Mouse (Mus musculus) heart, adult 2 months (tissue): ENCODE measurements around the gene Fbxl4. TPM values are rescaled to one million over a fixed set of nuclear protein-coding genes. Genes with fewer than 3 reads are reported as not detected.
"Not testable (repeated sequence)": the region's sequence is repeated elsewhere in the genome, so short reads cannot be mapped to it uniquely, and the experiment has no call there.

Experiments
- DNase-seq, 2 experiments: peaks; one replicate each; pipeline ENCODE4 v3.0.0; 2021
- H3K27ac ChIP-seq: fragments of 200-600 bp; 2 replicates; pipeline ENCODE4 v1.8.1; 2022
- H3K27me3 ChIP-seq: fragments of 200-500 bp; 2 replicates; pipeline ENCODE4 v1.6.1; 2012; ENCODE audit warnings: mild to moderate bottlenecking, low read length, inconsistent platforms, mixed read lengths; ENCODE audit not compliant: control insufficient read depth, insufficient read depth
- H3K36me3 ChIP-seq: fragments of 200-500 bp; 2 replicates; pipeline ENCODE4 v1.6.1; 2012; ENCODE audit warnings: low read length, inconsistent platforms; ENCODE audit not compliant: control insufficient read depth, insufficient read depth
- H3K4me1 ChIP-seq: fragments of 200-500 bp; 2 replicates; pipeline ENCODE4 v1.6.1; 2011; ENCODE audit warnings: low read length; ENCODE audit not compliant: control insufficient read depth, insufficient read depth
- H3K4me3 ChIP-seq: fragments of 200-600 bp; 2 replicates; pipeline ENCODE4 v1.8.1; 2022
- H3K79me2 ChIP-seq: fragments of 200-500 bp; replicated peaks from 2 replicates; pipeline ENCODE4 v1.6.1; 2012; ENCODE audit warnings: mild to moderate bottlenecking, inconsistent platforms, low read length, moderate library complexity, mixed read lengths; ENCODE audit not compliant: control insufficient read depth, insufficient read depth
- H3K9ac ChIP-seq: fragments of 200-500 bp; 2 replicates; pipeline ENCODE4 v1.6.1; 2012; ENCODE audit warnings: low read depth, mild to moderate bottlenecking, control low read depth, inconsistent platforms, low read length, mixed read lengths
- CTCF ChIP-seq: fragments of 200-600 bp; IDR thresholded peaks from 2 replicates; pipeline ENCODE4 v1.8.1; 2022; ENCODE audit warnings: antibody characterized with exemption, mild to moderate bottlenecking, moderate library complexity
- EP300 ChIP-seq: fragments of 200-500 bp; IDR thresholded peaks from 2 replicates; pipeline ENCODE4 v1.6.1; 2011; ENCODE audit warnings: low read depth, low read length, control low read depth; ENCODE audit not compliant: insufficient read depth
- POLR2A ChIP-seq: fragments of 200-500 bp; IDR thresholded peaks from 2 replicates; pipeline ENCODE4 v1.6.1; 2011; ENCODE audit warnings: mild to moderate bottlenecking, low read depth, low read length, control low read depth; ENCODE audit not compliant: insufficient read depth
- WGBS: fragments of 180-500 bp; shearing (Covaris S2); methylation state at CpG from one replicate; pipeline ENCODE4 v1.1.7; 2018; 5-methylcytosine and 5-hydroxymethylcytosine counted together
- intact Hi-C: fragments of 180-260 bp; cut with DNase I; formaldehyde crosslinking; loops from one replicate; pipeline ENCODE4 v1.15.1; 2025
- long read RNA-seq: library from polyadenylated mRNA; stranded (forward); transcript quantifications from one replicate; pipeline ENCODE4 v2.0.0, GENCODE M21; 2021
- polyA plus RNA-seq: library from polyadenylated mRNA; depleted of rRNA; stranded (reverse); fragments of >200 nt; gene quantifications from 2 replicates; pipeline ENCODE4 v1.2.3, GENCODE M21; 2012; rRNA removed
- total RNA-seq, 2 experiments: library from RNA; stranded (reverse); gene quantifications; 2 replicates each; pipeline ENCODE4 v1.2.3; 2021

Gene Fbxl4
- total RNA-seq (1 to 10 TPM; 9.5 to 9.6 TPM), polyA plus RNA-seq (10.6 and 17.2 TPM in 2 replicates)
- long read RNA-seq, transcript Fbxl4-201 (9 exons, 2,546 nt): major isoform, 8 of 16 reads
- long read RNA-seq, partial matches to known transcripts: 0 of 16 reads
- long read RNA-seq, other reads (novel, unspliced or antisense): 6 of 16 reads

- Histone ChIP-seq H3K27ac (peak within 1 kb of the TSS; percentile 92), H3K27me3 (no peaks in the 10 kb centered on the region), H3K36me3 (peaks cover 2% of the 10 kb centered on the region; the same call in 1 of the 2 replicates), H3K4me3 (peak within 1 kb of the TSS; percentile 65), H3K9ac (peak within 1 kb of the TSS; percentile 85), H3K4me1 (peaks cover 6% of the 10 kb centered on the region), H3K79me2 (peaks cover 3% of the 10 kb centered on the region; the same call in 1 of the 2 replicates)
- peak; percentile 92 to 93 for DNase-seq
- intact Hi-C loops: loop anchor here (2.0 to 5.0 kb wide), 2 partner anchors 23 to 45 kb away; no protein-coding TSS in a partner anchor
- TF ChIP-seq POLR2A (peak; percentile 78), EP300 (no peak)
- WGBS: under 1% methylated on average over 62 of the region's 62 CpGs
These were observed at the start of gene Fbxl4 for GRCm38 (mm10) chr4:22357266-22357930. TSS of gene Fbxl4 (plus strand) at chr4:22357543.

GRCm38 (mm10) chr4:22314564-22314963, 42.8 kb upstream of the Fbxl4 start:
- H3K4me1 ChIP-seq: no peaks in the 10 kb centered on the region

GRCm38 (mm10) chr4:22342816-22343573, 14.3 kb upstream of the Fbxl4 start:
- TF ChIP-seq EP300 (no peak), POLR2A (no peak), CTCF (no peak)
- Histone ChIP-seq H3K79me2 (no peaks in the 10 kb centered on the region), H3K4me1 (no peaks in the 10 kb centered on the region), H3K4me3 (no peak overlapping the region), H3K27me3 (no peaks in the 10 kb centered on the region), H3K27ac (no peak overlapping the region), H3K9ac (no peak overlapping the region), H3K36me3 (no peaks in the 10 kb centered on the region)
- 55% methylated on average over 8 of the region's 8 CpGs for WGBS
- intact Hi-C loops: no loop called here
- DNase-seq: no peak

More at GRCm38 (mm10) chr4:22314564-22314963, 42.8 kb upstream of the Fbxl4 start:
- H3K36me3 ChIP-seq: no peaks in the 10 kb centered on the region
- H3K27ac ChIP-seq: no peak overlapping the region
- intact Hi-C loops: no loop called here
- TF ChIP-seq CTCF (no peak), POLR2A (no peak), EP300 (no peak)
- no peak for DNase-seq
- no peaks in the 10 kb centered on the region for H3K27me3 ChIP-seq
- no peak overlapping the region for H3K9ac ChIP-seq
- H3K79me2 ChIP-seq: no peaks in the 10 kb centered on the region
- H3K4me3 ChIP-seq: no peak overlapping the region
- WGBS: 80% methylated on average over 3 of the region's 3 CpGs

GRCm38 (mm10) chr4:22349086-22349485, 8.3 kb upstream of the Fbxl4 start:
- H3K9ac ChIP-seq, H3K27me3 ChIP-seq, H3K4me3 ChIP-seq, H3K4me1 ChIP-seq, H3K36me3 ChIP-seq, intact Hi-C loops, H3K79me2 ChIP-seq, DNase-seq, H3K27ac ChIP-seq: not testable (repeated sequence)
- WGBS: 87% methylated on average over 4 of the region's 4 CpGs

- peak overlapping the region; percentile 92 for H3K27ac ChIP-seq
- no peaks in the 10 kb centered on the region for H3K27me3 ChIP-seq
- intact Hi-C loops: loop anchor here (2.0 to 5.0 kb wide), 2 partner anchors 23 to 44 kb away; no protein-coding TSS in a partner anchor
- peaks cover 6% of the 10 kb centered on the region for H3K4me1 ChIP-seq
- WGBS: 6% methylated on average over 10 of the region's 10 CpGs
- peaks cover 2% of the 10 kb centered on the region; the same call in 1 of the 2 replicates for H3K36me3 ChIP-seq
- TF ChIP-seq EP300: no peak
- no peak; the same call in 1 of the 2 replicates for TF ChIP-seq POLR2A
- no peak for TF ChIP-seq CTCF
- H3K4me3 ChIP-seq: peak overlapping the region; percentile 65
- DNase-seq: no peak
- peak overlapping the region; percentile 85 for H3K9ac ChIP-seq
- peaks cover 3% of the 10 kb centered on the region; the same call in 1 of the 2 replicates for H3K79me2 ChIP-seq
These were observed 573 bp downstream of the Fbxl4 start for GRCm38 (mm10) chr4:22357931-22358300.

GRCm38 (mm10) chr4:22358487-22358886, 1.1 kb downstream of the Fbxl4 start:
- Histone ChIP-seq H3K36me3 (peaks cover 2% of the 10 kb centered on the region; the same call in 1 of the 2 replicates), H3K79me2 (peaks cover 3% of the 10 kb centered on the region; the same call in 1 of the 2 replicates), H3K27me3 (no peaks in the 10 kb centered on the region), H3K4me1 (peaks cover 6% of the 10 kb centered on the region), H3K27ac (peak overlapping the region; percentile 92), H3K4me3 (peak overlapping the region; percentile 65; the same call in 1 of the 2 replicates), H3K9ac (no peak overlapping the region)
- no peak for DNase-seq
- intact Hi-C loops: loop anchor here (5.0 kb wide), 1 partner anchor 44 kb away; no protein-coding TSS in a partner anchor
- 66% methylated on average over 10 of the region's 10 CpGs for WGBS
- no peak for TF ChIP-seq CTCF
- TF ChIP-seq POLR2A: no peak
- no peak for TF ChIP-seq EP300
